Mouse (Mus musculus) liver, adult (tissue): ENCODE data around the gene Gm49325.

Experiments used
- GATA4 ChIP-seq: IDR thresholded peaks from 2 replicates; pipeline ENCODE4 v1.6.1; 2014; ENCODE audit warnings: mild to moderate bottlenecking, low read length; ENCODE audit not compliant: insufficient replicate concordance

The Gm49325 gene

GRCm38 (mm10) chr10:77610221-77610961 lies 4.4 kb downstream of the Gm49325 start:
- TF ChIP-seq GATA4 = peak; percentile 78; the same call in 1 of the 2 replicates

- peak; percentile 78; the same call in 1 of the 2 replicates for TF ChIP-seq GATA4
Observed at GRCm38 (mm10) chr10:77613409-77613808, 7.4 kb downstream of the Gm49325 start.

GRCm38 (mm10) chr10:77615647-77616046 lies 9.7 kb downstream of the Gm49325 start:
- TF ChIP-seq GATA4 = no peak

GRCm38 (mm10) chr10:77616166-77616565 lies 10.2 kb downstream of the Gm49325 start:
- TF ChIP-seq GATA4 = no peak

- TF ChIP-seq GATA4 = no peak
Observed at GRCm38 (mm10) chr10:77616926-77617325, 10.9 kb downstream of the Gm49325 start.

GRCm38 (mm10) chr10:77621546-77621945 lies 15.5 kb downstream of the Gm49325 start:
- no peak for TF ChIP-seq GATA4

DNA sequence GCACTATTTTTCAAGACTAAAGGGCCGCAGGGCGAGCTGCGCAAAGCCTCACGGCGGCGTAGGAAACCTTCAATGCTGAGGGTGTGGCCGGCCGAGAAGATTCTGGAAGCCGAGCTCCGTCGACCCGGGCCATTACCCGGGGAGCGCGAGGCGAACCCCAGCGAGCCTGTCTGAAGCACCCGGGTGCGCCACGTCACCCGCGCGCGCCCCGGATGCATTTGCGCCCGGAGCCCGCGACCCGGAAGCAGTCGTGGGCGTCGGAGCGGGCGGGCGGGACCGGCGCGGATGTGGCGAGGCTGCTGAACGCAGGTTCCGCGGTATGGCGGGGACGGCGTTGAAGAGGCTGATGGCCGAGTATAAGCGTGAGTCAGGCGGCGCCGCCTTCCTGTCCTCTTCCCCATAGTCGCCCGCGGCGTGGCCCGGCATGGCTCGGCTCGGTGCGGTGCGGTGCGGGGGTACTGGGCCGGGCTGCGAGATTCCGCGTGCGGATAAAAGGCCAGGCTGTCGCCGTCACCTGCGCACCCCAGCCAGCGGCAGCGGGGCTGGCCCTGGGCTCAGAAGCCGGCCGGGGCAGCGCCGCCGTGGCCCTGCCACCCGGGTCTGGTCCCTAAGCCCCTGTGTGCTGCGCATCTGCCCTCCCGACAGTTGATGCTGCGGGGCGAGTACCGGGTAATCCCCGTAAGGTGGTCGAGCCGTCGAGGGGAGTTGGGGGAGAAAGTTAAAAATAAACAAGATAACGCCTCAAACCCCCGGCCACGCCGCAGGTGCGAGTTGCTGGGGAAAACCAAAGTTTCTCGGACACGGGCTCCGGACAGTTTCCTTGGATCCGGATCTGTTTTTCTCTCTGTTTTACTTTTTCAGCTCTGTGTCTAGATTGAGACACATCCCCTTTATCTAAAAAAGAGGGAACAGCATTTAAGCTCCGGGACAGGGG lies 16.3 kb downstream of the Gm49325 start, which contains the start of gene Ube2g2:
Gene Ube2g2 (plus strand): TSS at position 221 of the 934 bp plus-strand sequence.
- peak; percentile 26; the same call in 1 of the 2 replicates for TF ChIP-seq GATA4

DNA sequence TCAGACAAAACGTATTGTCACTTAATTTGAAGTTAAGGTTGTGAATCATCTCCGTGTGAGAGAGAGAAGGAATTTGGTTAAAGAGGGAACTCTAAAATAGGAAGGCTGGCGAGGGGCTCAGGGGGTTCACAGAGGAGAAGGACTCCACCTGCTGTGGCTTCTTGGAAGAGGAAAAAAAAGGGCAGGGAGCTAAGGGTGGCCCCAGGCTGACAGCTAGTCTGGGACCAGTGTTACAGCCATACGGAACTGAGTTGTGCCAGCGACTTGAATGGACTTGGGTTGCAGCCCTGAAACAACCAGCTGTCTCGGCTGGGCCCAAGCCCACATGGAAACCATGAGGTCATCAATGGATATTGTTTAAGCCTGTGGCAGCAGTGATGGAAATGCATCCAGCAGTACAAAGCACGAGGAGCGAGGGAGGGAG lies 17.1 kb downstream of the Gm49325 start:
- TF ChIP-seq GATA4 = no peak

DNA sequence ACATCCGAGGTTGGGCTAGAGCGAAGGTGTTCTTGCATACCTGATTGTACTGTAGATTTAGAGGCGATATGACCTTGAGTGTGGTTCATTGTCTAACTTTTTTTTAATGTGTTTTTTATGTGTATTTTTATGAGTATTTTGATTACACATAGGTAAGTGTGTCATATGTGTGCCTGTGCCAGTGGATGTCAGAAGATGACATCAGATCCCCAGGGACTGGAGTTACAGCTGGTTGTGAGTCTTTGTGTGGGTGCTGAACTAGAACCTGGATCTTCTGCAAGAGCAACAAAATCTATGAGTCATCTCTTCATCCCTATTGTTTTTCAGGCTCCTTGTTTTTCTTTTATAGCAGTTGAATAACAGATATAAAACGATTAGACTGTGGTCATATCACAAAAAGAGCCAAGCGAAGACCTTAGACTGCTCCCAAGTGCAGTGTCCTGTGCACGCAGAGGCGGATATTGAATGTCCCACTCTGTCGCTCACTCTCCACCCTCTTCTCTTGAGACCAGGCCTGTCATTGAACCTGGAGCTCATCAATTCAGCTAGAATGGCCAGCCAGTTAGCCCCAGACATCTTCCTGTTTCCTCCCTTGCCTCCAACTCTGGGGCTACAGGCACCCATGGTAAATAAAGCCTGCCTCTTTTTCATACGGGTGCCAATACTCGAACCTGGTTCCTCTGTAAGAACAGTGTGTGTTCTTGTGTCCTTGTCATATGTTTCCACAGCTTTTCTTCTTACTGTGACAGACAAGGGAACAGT lies 17.8 kb downstream of the Gm49325 start:
- TF ChIP-seq GATA4 = no peak

- TF ChIP-seq GATA4 = no peak
Observed at GRCm38 (mm10) chr10:77624570-77624995, 18.6 kb downstream of the Gm49325 start.

DNA sequence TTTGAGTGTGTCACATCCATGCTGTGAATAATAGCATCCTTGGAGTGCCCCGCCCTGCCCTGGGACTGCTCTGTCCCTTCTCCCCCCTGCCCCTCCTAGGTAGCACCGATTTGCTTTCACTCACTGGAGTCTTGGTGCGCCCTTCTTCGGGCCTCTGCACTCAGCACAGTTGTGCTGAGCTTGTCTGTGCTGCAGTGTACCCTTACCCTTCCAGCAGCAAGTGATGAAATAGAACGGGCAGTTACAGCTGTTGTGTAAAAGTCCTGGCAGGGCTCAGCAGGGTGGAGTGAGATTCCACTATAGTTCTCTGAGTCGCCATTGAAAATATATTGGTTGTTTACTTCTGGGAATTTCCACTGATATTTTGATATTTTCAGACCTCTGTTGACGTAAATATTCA lies 20.0 kb downstream of the Gm49325 start:
- no peak for TF ChIP-seq GATA4

GRCm38 (mm10) chr10:77626591-77626990 lies 20.6 kb downstream of the Gm49325 start:
- no peak for TF ChIP-seq GATA4

- TF ChIP-seq GATA4 = no peak
Observed at GRCm38 (mm10) chr10:77627497-77627896, 21.5 kb downstream of the Gm49325 start.

DNA sequence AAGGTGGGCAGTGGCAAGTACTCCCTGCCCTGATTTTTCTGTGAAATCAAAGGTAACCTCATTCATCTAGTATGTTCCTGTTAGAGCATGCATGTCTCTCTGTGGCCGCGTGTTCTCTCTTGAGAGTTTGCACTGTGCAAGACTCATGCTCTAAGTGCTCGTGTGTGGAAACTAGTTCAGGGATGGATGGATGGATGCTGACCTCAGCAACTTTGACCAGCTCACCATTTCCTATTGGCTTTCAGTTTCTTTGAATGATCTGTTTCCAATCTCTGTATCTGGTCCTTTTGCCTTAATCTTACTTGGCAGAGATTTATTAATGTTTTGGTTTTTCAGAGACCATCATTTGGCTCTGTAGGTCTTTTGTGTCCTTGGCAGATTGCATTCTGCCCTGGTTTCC lies 23.2 kb downstream of the Gm49325 start:
- TF ChIP-seq GATA4 = no peak

DNA sequence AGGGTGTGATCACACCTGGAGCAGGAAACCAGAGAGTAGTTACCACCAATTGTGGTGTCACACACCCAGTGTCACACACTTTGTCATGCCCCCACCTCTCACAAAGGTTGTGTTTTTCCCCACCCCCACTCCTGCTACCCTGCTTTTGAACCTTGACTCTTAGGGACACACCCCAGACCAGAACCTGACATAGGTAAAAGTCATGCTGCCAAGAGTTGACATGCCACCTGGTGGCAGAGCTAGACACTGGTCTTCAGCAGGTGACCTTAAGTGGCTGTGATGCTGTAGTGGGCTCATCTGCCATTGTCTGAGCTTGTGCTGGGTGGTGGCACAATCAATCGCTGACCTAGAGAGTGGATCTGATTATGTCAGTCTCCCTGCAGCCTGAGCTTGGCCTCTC lies 24.0 kb downstream of the Gm49325 start:
- no peak for TF ChIP-seq GATA4
